Mouse (Mus musculus) heart, postnatal 0 days (tissue): ENCODE measurements around the gene Serpina3j. TPM values are rescaled to one million over a fixed set of nuclear protein-coding genes. Genes with fewer than 3 reads are reported as not detected.
"Not testable (repeated sequence)": the region's sequence is repeated elsewhere in the genome, so short reads cannot be mapped to it uniquely, and the experiment has no call there.

Experiments used
- ATAC-seq: fragments of 200-750 bp; cut with Nextera tagmentation; 2 replicates; pipeline ENCODE4 v1.8.0; 2017; ENCODE audit warnings: low read depth, moderate number of reproducible peaks, moderate library complexity; ENCODE audit not compliant: insufficient read depth
- DNase-seq: peaks from one replicate; pipeline ENCODE4 v3.0.0-alpha.2; 2016; ENCODE audit warnings: low spot score
- H3K27ac ChIP-seq: fragments of 300-500 bp; sonication (generic); 2 replicates; pipeline ENCODE4 v1.5.1; 2014; ENCODE audit warnings: low read depth, mild to moderate bottlenecking
- H3K27me3 ChIP-seq: fragments of 300-500 bp; sonication (generic); 2 replicates; pipeline ENCODE4 v1.6.1; 2014; ENCODE audit warnings: low read length, mixed read lengths; ENCODE audit not compliant: control insufficient read depth, insufficient read depth
- H3K36me3 ChIP-seq: fragments of 300-500 bp; sonication (generic); replicated peaks from 2 replicates; pipeline ENCODE4 v1.6.1; 2014; ENCODE audit warnings: low read length, mixed read lengths; ENCODE audit not compliant: control insufficient read depth, insufficient read depth
- H3K4me1 ChIP-seq: fragments of 300-500 bp; sonication (generic); 2 replicates; pipeline ENCODE4 v1.6.1; 2014; ENCODE audit warnings: antibody characterized with exemption; ENCODE audit not compliant: control insufficient read depth, insufficient read depth
- H3K4me2 ChIP-seq: fragments of 300-500 bp; sonication (generic); 2 replicates; pipeline ENCODE4 v1.6.1; 2014; ENCODE audit warnings: low read depth, mild to moderate bottlenecking, low read length, moderate library complexity
- H3K4me3 ChIP-seq: fragments of 300-500 bp; sonication (generic); 2 replicates; pipeline ENCODE4 v1.5.1; 2014; ENCODE audit warnings: low read depth, low read length
- H3K9ac ChIP-seq: fragments of 300-500 bp; sonication (generic); replicated peaks from 2 replicates; pipeline ENCODE4 v1.6.1; 2014; ENCODE audit warnings: low read depth, low read length, mixed read lengths
- H3K9me3 ChIP-seq: fragments of 300-500 bp; sonication (generic); replicated peaks from 2 replicates; pipeline ENCODE4 v1.6.1; 2016; ENCODE audit warnings: low read length; ENCODE audit not compliant: control insufficient read depth
- CTCF ChIP-seq: IDR thresholded peaks from 2 replicates; pipeline ENCODE4 v1.5.1; 2016; ENCODE audit warnings: antibody characterized with exemption, control low read depth, low read depth
- EP300 ChIP-seq: IDR thresholded peaks from 2 replicates; pipeline ENCODE4 v1.6.1; 2016; ENCODE audit warnings: antibody characterized with exemption, low read depth
- WGBS: fragments of 180-500 bp; shearing (Covaris S2); extraction: QIAGEN DNeasy Blood & Tissue Kit; methylation state at CpG from one replicate; pipeline ENCODE4 v1.1.7; 2014; 5-methylcytosine and 5-hydroxymethylcytosine counted together
- polyA plus RNA-seq: library from polyadenylated mRNA; unstranded; fragments of >200 nt; fragmentation: Nextera tagmentation; extraction: Ambion mirVana; gene quantifications from 2 replicates; pipeline ENCODE4 v1.2.1, GENCODE M21; 2015
- total RNA-seq: library from RNA; depleted of rRNA; stranded (reverse); fragments of >200 nt; gene quantifications from 2 replicates; pipeline ENCODE4 v1.2.3, GENCODE M21; 2014; ENCODE audit warnings: low replicate concordance

Serpina3j gene
- total and polyA plus RNA-seq, 2 experiments from 2014 or later = not detected

GRCm38 (mm10) chr12:104331701-104332100 is 17.3 kb downstream of the Serpina3j start:
- TF ChIP-seq CTCF = no peak
- TF ChIP-seq EP300 = no peak
- DNase-seq (no peak), ATAC-seq (no peak)
- Histone ChIP-seq H3K4me3 (no peak overlapping the region), H3K9me3 (no peaks in the 10 kb centered on the region; the same call in 1 of the 2 replicates), H3K27ac (no peak overlapping the region), H3K36me3 (no peaks in the 10 kb centered on the region), H3K4me2 (no peak overlapping the region), H3K4me1 (no peaks in the 10 kb centered on the region), H3K27me3 (no peaks in the 10 kb centered on the region), H3K9ac (no peak overlapping the region)
- 30% methylated on average over 1 of the region's 1 CpGs for WGBS

- H3K4me2 ChIP-seq, DNase-seq, H3K27me3 ChIP-seq, H3K27ac ChIP-seq, ATAC-seq, H3K9me3 ChIP-seq, H3K4me1 ChIP-seq, H3K4me3 ChIP-seq, H3K9ac ChIP-seq, H3K36me3 ChIP-seq: not testable (repeated sequence)
Measured at GRCm38 (mm10) chr12:104336873-104337272, 22.5 kb downstream of the Serpina3j start.

GRCm38 (mm10) chr12:104338226-104338625 is 23.9 kb downstream of the Serpina3j start, which contains the start of the genes Serpina3k and Serpina3m:
Gene Serpina3k (plus strand): TSS chr12:104338486.
Gene Serpina3m (plus strand): TSS chr12:104338486.
- H3K4me1 ChIP-seq, ATAC-seq, H3K36me3 ChIP-seq, H3K27me3 ChIP-seq, DNase-seq, H3K27ac ChIP-seq, H3K4me2 ChIP-seq, H3K4me3 ChIP-seq, H3K9ac ChIP-seq, H3K9me3 ChIP-seq: not testable (repeated sequence)
- 49% methylated on average over 3 of the region's 3 CpGs for WGBS

- WGBS = 89% methylated on average over 3 of the region's 3 CpGs
- no peak for TF ChIP-seq EP300
- TF ChIP-seq CTCF = no peak
- no peak overlapping the region for H3K4me2 ChIP-seq
- no peaks in the 10 kb centered on the region for H3K9me3 ChIP-seq
- H3K9ac ChIP-seq = no peak overlapping the region
- H3K27me3 ChIP-seq = no peaks in the 10 kb centered on the region
- H3K27ac ChIP-seq = no peak overlapping the region
- H3K36me3 ChIP-seq = no peaks in the 10 kb centered on the region
- no peak overlapping the region for H3K4me3 ChIP-seq
- DNase-seq (no peak), ATAC-seq (no peak)
- no peaks in the 10 kb centered on the region for H3K4me1 ChIP-seq
Measured at GRCm38 (mm10) chr12:104338705-104339104, 24.4 kb downstream of the Serpina3j start.

DNA sequence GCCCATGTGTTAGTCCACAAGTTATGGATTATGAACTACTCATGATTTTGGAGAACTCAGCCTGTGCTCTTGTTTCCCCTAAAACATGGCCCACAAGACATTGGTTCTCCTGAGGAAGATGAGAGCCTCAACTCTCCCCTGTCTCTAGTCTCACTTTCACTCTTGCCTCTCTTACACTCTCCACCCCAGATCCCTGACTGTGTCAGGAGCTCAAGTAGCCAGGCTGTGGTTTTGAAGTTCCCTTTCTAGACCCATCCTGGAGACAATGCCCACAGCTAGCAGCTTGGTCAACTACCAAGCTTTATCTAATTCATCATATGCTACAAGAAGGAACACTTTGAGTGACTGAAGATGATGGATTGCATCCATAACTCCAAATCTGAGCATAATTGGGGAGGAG is 28.1 kb downstream of the Serpina3j start:
- not testable (repeated sequence) for H3K27ac ChIP-seq, H3K9me3 ChIP-seq, H3K4me2 ChIP-seq, H3K9ac ChIP-seq, DNase-seq, H3K27me3 ChIP-seq, H3K36me3 ChIP-seq, ATAC-seq, H3K4me1 ChIP-seq, H3K4me3 ChIP-seq

DNA sequence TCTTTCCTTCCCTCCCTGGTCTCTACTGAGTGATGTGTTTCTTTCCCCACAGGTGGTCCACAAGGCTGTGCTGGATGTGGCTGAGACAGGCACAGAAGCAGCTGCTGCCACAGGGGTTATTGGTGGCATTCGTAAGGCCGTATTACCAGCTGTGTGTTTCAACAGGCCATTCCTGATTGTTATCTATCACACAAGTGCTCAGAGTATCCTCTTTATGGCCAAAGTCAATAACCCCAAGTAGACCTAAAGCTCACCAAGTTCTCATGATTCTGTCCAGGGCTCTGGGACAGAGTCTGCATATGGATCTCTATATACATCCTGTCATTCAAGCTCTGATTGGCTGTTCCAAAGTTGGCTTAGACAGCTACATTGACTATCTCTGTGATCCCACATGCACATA is 30.8 kb downstream of the Serpina3j start:
- Histone ChIP-seq H3K4me1 (no peaks in the 10 kb centered on the region), H3K36me3 (no peaks in the 10 kb centered on the region), H3K27me3 (no peaks in the 10 kb centered on the region), H3K9me3 (no peaks in the 10 kb centered on the region), H3K4me3 (no peak overlapping the region), H3K9ac (no peak overlapping the region), H3K4me2 (no peak overlapping the region), H3K27ac (no peak overlapping the region)
- no peak for DNase-seq
- WGBS = 86% methylated on average over 2 of the region's 2 CpGs
- no peak for TF ChIP-seq CTCF
- no peak for TF ChIP-seq EP300
- no peak for ATAC-seq
